Mouse (Mus musculus) T-helper 1 cell (primary cell): ENCODE results near the gene Snrpd3.
"Not testable (repeated sequence)": the region's sequence is repeated elsewhere in the genome, so short reads cannot be mapped to it uniquely, and the experiment has no call there.

Experiments used
- in situ Hi-C: fragments of 300-600 bp; cut with MboI, MseI; formaldehyde crosslinking; loops from one replicate; pipeline ENCODE4 v1.15.1; 2025; ENCODE audit warnings: high pct_unique_total_duplicates

Gene Snrpd3

DNA sequence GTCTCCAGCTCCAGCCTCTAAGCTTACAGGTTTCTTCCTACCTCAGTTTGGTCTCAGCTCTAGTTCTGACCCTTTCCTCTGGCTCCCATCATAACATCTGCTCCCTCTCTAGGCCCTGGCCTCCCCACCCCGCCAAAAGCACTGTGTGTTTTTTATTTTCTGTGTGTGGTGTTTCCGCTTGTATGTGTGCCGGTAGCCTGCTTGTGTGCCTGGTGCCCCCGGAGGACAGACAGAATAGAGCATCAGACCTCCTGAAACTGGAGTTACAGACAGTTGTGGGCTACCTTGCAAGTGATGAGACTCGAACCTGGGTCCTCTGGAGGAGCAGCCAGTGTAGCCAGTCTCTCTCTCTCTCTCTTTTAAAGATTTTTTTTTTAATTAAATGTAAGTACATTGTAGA, 49.0 kb downstream of the Snrpd3 start:
- in situ Hi-C loops: no loop called here

DNA sequence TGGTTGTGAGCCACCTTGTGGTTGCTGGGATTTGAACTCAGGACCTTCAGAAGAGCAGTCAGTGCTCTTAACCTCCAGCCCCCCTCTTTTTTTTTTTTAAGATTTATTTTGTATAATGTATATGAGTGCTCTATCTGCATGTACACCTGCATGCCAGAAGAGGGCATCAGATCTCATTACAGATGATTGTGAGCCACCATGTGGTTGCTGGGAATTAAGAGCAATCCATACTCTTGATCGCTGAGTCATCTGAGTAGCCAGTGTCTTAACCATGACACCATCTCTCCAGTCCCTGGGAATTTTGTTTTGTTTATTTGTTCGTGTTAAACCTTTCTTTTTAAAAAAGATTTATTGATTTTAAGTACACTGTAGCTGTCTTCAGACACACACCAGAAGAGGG, 49.4 kb downstream of the Snrpd3 start:
- in situ Hi-C loops: not testable (repeated sequence)

DNA sequence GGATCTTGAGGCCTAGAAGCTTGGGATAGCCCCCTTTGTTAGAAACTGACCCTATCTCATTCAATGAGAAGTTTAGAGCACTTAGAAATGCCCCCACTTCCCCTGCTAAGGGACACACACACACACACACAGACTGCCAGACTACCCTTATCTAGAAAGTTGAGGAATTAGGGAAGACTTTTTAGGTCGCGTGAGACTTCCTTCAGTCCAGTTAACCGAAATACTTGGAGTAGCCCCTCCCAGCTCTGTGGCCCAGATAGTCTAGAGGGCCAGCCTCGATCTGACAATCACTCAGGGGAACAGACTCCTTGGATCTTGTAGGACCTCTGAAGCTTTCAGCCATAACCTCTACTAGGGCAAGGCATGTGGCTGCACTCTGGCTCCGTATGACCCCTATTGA, 50.7 kb downstream of the Snrpd3 start:
- in situ Hi-C loops: no loop called here

DNA sequence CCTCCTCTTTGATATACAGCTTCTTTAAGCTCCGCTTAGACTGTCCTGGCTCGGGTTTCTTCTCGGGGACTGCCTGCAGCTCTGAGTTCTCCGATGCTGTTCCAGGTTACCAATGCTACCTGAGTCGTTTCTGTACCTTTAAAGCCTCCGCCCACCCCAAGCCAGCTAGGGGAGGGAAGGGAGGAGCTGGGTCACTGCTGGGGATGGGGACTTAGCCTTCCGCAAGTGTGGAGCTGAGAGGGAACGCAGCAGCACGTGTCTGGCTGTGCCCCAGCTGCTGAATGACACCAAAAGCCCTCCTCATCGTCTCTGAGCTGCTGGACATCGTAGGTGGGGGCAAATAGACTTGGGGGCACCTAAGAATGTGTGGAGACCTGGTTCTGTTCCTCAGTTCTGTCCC, 51.1 kb downstream of the Snrpd3 start:
- in situ Hi-C loops: no loop called here

DNA sequence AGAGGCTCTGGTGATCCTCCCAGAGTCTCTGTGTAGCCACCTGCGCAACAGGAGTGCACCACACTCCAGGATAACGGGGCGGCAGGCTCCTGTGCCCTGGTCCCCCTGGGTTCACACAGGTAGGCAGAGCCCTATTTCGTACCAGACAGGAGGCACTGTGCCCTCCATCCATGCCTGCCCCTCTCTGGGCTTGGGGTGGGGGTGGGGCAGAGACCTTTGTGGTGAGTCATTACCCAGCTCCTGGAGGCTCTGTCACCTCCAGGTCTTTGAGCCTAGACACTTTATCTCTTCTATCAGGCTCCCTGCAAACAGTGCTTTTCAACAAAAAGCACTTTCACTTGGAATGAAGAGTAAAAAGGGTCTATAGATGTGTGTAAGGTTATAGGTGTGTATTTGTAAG, 51.5 kb downstream of the Snrpd3 start:
- in situ Hi-C loops: no loop called here

DNA sequence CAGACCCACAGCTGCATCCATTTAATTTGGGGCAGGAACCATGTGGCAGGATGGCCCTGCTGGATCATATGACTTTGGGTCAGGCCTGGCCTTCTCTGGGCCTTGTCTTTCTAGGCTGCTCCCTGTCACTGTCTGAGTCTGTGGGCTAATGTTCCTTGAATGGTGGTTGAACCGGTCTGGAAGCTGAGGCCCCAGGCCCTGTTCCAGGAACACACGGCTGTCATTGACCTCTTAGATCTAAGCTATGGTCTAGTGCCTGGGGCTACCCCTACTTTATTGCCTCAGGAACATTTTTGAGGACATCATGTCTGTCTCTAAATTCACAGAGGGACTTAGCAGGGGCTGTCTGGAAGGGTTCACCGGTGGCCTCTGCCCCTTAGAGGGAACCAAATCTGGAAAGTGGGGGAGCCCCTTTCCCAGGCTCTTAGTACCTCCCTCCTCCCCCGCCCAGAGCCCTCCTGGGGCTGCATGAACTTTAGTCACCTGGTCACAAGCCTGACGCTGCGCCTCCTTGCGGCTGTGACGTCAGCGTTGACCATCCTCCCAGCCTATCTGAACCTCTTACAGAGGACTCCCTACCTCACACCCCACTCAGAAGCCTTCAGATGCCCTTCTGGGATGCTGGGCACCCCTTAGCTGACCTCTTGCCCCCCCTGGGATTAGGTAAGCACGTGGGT, 53.8 kb downstream of the Snrpd3 start:
- in situ Hi-C loops: no loop called here

DNA sequence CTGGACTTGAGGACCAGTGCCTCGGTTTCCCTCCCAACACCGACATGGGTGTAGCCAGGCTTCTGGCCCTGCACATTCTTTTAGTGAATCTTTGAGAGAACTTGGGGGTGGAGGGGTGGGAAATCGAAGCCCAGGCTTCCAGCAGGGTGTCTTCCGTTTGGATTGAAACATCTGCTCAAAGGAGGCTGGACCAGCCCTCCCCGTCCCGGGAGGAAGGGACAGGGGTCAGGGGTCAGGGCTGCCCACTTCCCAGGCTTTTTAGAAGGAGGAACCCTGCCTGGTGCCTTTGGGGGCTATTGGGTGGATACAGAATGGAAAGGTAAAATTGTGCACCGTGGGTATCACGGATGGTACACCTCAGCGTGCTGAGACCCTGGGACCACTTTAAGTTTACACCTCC, 54.6 kb downstream of the Snrpd3 start:
- in situ Hi-C loops: no loop called here

DNA sequence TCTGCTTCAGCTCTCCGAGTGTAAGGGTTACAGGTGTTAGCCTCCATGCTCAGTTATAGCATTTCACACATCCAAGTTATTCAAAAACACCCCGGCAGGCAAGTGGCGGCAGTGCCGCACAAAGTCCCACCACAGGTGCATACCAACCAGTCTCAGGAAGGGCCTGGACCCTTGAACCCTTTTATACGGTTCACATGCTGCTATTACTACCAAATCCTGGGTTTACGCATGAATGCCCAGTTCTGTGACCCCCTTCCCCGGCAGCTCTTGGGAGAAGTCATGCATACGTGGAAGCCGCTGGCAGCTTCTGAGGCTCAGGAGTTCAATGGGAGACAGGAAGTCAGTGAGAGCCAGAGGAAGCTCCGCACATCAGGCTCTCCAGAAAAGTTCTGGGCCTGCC, 55.8 kb downstream of the Snrpd3 start:
- in situ Hi-C loops: no loop called here

DNA sequence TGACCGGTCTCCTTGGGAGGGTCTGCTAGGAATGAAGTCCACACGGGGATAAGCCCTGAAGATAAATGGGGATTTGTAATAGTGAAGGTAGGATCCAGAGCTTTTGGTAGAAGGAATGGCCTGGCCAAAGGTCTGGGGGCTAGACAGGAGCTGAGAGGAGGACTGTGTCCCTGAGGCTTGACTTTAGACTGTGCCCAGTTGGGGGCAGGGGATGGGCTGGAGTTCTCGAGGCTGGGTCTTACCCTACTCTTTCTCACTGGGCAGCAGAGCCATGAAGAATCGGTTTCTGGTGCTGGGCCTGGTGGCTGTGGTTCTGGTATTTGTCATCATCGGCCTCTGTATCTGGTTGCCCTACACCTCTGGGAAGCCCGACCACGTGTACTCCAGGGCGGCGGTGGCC, 56.6 kb downstream of the Snrpd3 start:
- in situ Hi-C loops: no loop called here

DNA sequence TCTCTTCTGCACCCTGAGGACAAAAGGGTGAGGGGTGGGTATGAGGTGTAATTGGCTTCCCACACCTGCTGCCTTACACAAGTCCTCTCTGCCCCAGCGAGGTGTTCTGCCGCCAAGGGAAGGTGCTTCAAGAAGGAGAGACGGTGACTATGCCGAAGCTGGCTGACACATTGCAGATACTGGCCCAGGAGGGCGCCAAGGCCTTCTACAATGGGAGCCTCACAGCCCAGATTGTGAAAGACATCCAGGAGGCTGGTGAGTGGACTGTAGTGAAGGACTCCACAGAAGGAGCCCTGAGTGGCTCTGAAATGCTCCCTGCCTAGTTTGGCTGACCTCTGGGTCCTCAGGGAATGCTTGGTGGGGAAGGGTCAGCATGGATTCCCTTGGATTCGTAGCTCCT, 61.8 kb downstream of the Snrpd3 start:
- in situ Hi-C loops: no loop called here

DNA sequence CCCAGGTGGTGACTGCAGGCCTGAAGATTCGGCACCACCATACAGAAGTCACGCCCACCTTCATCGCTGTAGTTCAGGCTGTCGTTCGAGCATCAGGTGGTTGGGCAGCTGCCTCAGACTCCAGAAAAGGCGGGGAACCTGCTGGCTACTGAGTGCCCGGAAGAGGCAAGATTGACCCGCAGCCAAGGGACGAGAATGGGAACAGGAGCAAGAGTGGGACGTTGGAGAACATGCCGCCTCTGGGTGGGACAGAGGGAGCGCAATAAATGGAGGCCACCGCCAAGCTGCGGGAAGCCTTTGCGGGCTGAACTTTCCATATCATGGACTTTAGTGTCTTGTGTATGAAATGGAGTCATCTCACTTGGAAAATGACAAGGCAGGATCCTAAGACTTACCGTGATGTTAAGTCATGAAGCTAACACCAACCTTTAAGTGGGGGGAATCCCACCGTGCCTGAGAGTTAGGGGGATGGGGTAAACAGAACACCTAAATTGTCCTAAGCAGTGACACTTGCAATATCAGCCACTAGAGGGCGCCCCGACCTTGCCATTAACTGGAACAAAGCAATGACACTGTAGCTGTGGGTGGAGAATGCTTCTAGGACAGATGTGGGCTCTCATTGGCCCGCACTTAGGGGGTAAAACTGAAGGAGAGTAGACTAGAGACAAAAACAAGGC, 68.7 kb downstream of the Snrpd3 start:
- in situ Hi-C loops: loop anchor here (5.0 kb wide), 1 partner anchor 51 kb away; no protein-coding TSS in a partner anchor

DNA sequence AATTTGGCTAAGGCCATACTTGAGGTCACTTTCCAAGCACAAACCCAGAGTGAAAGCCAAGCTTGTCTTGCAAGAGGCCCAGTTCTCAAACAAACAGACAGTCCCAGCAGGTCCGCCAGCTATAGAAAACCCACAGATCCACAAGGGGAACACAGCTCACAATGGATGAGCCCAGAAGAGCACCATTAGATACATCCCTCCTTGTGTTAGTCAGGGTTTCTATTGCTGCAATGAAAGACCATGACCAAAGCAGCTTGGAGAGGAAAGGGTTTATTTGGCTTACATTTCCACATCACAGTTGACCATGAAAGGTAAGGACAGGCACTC, 69.2 kb downstream of the Snrpd3 start:
- in situ Hi-C loops: loop anchor here (5.0 kb wide), 1 partner anchor 51 kb away; no protein-coding TSS in a partner anchor
